Mouse (Mus musculus) liver, adult 10 weeks (tissue): ENCODE measurements around the gene Stx1a. TPM values are rescaled to one million over a fixed set of nuclear protein-coding genes. Genes with fewer than 3 reads are reported as not detected.

Experiments used
- polyA plus RNA-seq: library from polyadenylated mRNA; stranded (reverse); fragments of 350-450 nt; fragmentation: Illumina TruSeq; extraction: RNeasy Lipid Tissue Mini Kit (QIAGEN cat#74804); gene quantifications from one replicate; pipeline ENCODE4 v1.2.3, GENCODE M21; 2014; ENCODE audit warnings: low read depth, low replicate concordance

Stx1a gene
- polyA plus RNA-seq, result not detected

GRCm38 (mm10) chr5:135023344-135024173, at the start of gene Stx1a:
TSS of gene Stx1a (plus strand) at chr5:135023482.

GRCm38 (mm10) chr5:134985633-134986297, 37.5 kb upstream of the Stx1a start, which contains the start of gene Cldn3:
TSS of gene Cldn3 (plus strand) at chr5:134986214.

GRCm38 (mm10) chr5:135008671-135009589, 14.4 kb upstream of the Stx1a start, which contains the start of gene Abhd11:
TSS of gene Abhd11 (plus strand) at chr5:135009152.

DNA sequence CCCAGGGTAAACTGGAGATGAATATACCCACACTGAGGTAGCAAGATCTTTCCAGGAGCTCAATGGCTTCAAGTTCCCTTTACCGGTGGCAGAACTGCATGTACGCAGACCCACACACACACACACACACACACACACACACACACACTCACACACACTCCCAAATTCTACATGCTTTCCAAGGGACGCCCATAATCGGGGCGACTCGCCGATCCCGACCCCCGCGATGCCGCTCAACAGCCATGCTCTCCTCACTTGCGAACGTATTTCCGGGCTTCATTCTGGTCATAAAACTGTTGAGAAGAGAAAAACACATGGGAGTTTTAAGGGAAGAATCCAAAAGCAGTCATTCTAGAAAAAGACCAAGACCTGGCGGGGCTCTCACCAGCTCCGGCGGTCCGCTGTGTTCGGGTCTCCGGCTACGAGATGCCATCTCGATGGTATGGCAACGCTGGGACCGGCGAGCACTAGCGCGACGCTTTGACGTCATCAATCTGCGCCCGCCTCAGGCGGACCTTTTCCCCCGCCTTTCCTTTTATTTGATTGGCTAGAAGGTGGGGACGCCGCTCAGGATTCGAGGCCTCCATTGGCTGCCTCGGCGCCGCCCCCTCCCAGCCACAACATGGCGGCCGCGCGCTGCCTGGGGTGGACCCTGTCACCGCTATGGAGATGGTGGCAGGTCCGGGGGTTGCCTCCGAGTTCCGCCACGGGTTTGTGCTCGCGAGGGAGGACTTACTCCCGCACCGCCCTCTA, 40.5 kb downstream of the Stx1a start, which contains the start of gene Dnajc30:
Gene Dnajc30, plus strand, starts transcription at position 574 of the 753 bp plus-strand sequence.

DNA sequence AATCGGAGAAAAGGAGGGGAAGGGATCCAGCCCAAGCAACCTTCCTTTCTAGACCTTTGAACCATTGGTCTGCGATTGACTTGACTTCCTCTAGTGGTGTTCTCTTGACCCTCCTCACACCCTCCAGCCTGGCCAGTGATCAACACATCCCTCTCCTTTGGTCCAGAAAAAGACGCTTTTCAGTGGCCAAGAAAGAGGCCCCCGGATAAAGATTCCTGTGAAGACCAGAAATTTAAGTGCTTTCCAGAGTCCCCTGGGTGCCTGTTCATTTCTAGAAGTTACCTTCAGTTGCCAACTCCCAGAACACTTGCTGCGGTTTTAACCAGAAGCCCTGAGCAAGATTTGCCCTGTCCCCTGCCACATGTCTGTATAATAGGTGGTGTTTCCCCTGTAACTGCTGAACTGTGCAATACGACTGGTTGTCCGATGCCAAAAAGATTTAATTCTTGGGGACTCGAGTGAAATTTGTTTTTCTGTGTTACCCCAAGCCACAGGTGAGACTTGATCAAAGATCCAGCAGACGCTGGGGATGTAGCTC, 41.7 kb downstream of the Stx1a start, which contains the start of gene Bud23:
Gene Bud23, minus strand, starts transcription at position 51 of the 538 bp plus-strand sequence.

GRCm38 (mm10) chr5:135077564-135078481, 54.5 kb downstream of the Stx1a start, which contains the start of gene Vps37d:
TSS of gene Vps37d (minus strand) at chr5:135078266.

GRCm38 (mm10) chr5:135089653-135090052, 66.4 kb downstream of the Stx1a start, which contains the start of gene Mlxipl:
TSS of gene Mlxipl (plus strand) at chr5:135089890.

Other genes with a start within 250 kb of the Stx1a start
- not detected for gene Tmem270, start 116.7 kb upstream of the Stx1a start, polyA plus RNA-seq
- not detected for gene Cldn13, start 108.0 kb upstream of the Stx1a start, polyA plus RNA-seq
- 8.1 TPM for gene Mettl27, start 91.1 kb upstream of the Stx1a start, polyA plus RNA-seq
- gene Cldn4, start 76.5 kb upstream of the Stx1a start, polyA plus RNA-seq, result not detected
- gene Cldn3, start 37.3 kb upstream of the Stx1a start, polyA plus RNA-seq, result not detected
- gene Abhd11, start 14.3 kb upstream of the Stx1a start, polyA plus RNA-seq, result 7.5 TPM
- 12.7 TPM for gene Dnajc30, start 40.7 kb downstream of the Stx1a start, polyA plus RNA-seq
- 10.0 TPM for gene Bud23, start 41.5 kb downstream of the Stx1a start, polyA plus RNA-seq
- gene Vps37d, start 54.8 kb downstream of the Stx1a start, polyA plus RNA-seq, result not detected
- gene Mlxipl, start 66.4 kb downstream of the Stx1a start, polyA plus RNA-seq, result 56.2 TPM
- gene Tbl2, start 126.2 kb downstream of the Stx1a start, polyA plus RNA-seq, result 2.5 TPM
- 6.0 TPM for gene Bcl7b, start 144.8 kb downstream of the Stx1a start, polyA plus RNA-seq
- gene Baz1b, start 163.8 kb downstream of the Stx1a start, polyA plus RNA-seq, result 14.2 TPM
- not detected for gene Fzd9, start 227.7 kb downstream of the Stx1a start, polyA plus RNA-seq